Mouse (Mus musculus) small intestine, adult 2 months (tissue): ENCODE measurements around the gene Negr1. TPM values are rescaled to one million over a fixed set of nuclear protein-coding genes. Genes with fewer than 3 reads are reported as not detected.

Source experiments
- H3K27ac ChIP-seq: fragments of 200-500 bp; 2 replicates; pipeline ENCODE4 v1.5.1; 2012; ENCODE audit warnings: low read depth, low read length, control low read depth, inconsistent platforms; ENCODE audit not compliant: insufficient read depth
- H3K27me3 ChIP-seq: fragments of 200-500 bp; 2 replicates; pipeline ENCODE4 v1.6.1; 2012; ENCODE audit warnings: mild to moderate bottlenecking, moderate library complexity, low read length, inconsistent platforms; ENCODE audit not compliant: control insufficient read depth, insufficient read depth
- H3K36me3 ChIP-seq: fragments of 200-500 bp; 2 replicates; pipeline ENCODE4 v1.6.1; 2012; ENCODE audit warnings: mild to moderate bottlenecking, low read length, control low read depth, inconsistent platforms; ENCODE audit not compliant: control insufficient read depth, insufficient read depth
- H3K4me1 ChIP-seq: fragments of 200-500 bp; 2 replicates; pipeline ENCODE4 v1.6.1; 2012; ENCODE audit warnings: low read length, inconsistent platforms, mixed read lengths; ENCODE audit not compliant: control insufficient read depth, insufficient read depth, insufficient read length
- H3K4me3 ChIP-seq: fragments of 200-500 bp; 2 replicates; pipeline ENCODE4 v1.5.1; 2012; ENCODE audit warnings: low read depth, mild to moderate bottlenecking, control low read depth, inconsistent platforms, low read length, moderate library complexity
- CTCF ChIP-seq: fragments of 200-500 bp; IDR thresholded peaks from 2 replicates; pipeline ENCODE4 v1.5.1; 2012; ENCODE audit warnings: low read depth, mild to moderate bottlenecking, control low read depth, inconsistent platforms, low read length, moderate library complexity, mixed read lengths; ENCODE audit not compliant: insufficient replicate concordance, insufficient read length; ENCODE audit errors: extremely low read depth
- POLR2A ChIP-seq: fragments of 200-500 bp; IDR thresholded peaks from 2 replicates; pipeline ENCODE4 v1.6.1; 2012; ENCODE audit warnings: low read depth, mild to moderate bottlenecking, control low read depth, inconsistent platforms, low read length, moderate library complexity
- WGBS: fragments of 180-500 bp; shearing (Covaris S2); methylation state at CpG from one replicate; pipeline ENCODE4 v1.1.7; 2018; 5-methylcytosine and 5-hydroxymethylcytosine counted together
- polyA plus RNA-seq: library from polyadenylated mRNA; depleted of rRNA; stranded (reverse); fragments of >200 nt; gene quantifications from 2 replicates; pipeline ENCODE4 v1.2.3, GENCODE M21; 2012

Gene Negr1
- polyA plus RNA-seq, 1 experiment = 0.35 TPM

DNA sequence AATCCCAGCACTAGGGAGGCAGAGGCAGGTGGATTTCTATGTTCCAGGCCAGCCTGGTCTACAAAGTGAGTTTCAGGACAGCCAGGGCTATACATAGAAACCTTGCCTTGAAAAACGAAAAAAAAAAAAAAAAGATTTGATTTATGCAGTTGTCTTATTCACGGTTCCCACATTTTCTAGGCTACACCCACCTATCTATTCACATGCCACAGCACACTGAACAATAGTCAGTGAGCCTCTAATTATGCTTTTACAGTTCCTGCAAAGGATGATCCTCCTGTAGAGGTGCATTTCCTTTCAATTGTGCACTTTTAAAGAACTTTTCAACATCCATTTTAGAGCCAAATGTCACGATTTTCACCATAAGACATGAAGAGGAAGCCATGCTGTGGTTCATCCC lies 177.9 kb downstream of the Negr1 start:
- no peak for TF ChIP-seq CTCF
- TF ChIP-seq POLR2A = no peak
- no peak overlapping the region for H3K27ac ChIP-seq
- no peaks in the 10 kb centered on the region for H3K27me3 ChIP-seq
- 68% methylated on average over 3 of the region's 3 CpGs for WGBS
- no peaks in the 10 kb centered on the region for H3K36me3 ChIP-seq
- no peak overlapping the region for H3K4me3 ChIP-seq
- H3K4me1 ChIP-seq = no peaks in the 10 kb centered on the region

DNA sequence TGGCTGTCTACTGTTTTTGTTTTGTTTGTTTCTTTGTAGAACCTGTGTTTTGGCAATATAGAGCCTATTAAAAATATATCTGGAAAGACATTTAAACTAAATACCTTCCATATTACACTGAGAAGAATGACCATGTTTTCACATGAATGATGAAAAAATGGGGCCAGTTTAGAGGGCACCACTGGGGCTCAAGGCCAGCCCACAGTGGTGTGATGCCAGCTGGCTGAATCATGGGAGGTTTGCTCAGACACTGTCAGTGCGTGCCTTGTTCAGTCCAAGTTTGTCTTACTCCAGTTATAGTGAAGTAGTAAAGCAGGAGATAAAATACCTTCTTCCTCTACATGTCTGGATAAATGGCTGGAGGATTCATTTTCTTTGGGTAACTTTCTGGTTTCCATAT lies 181.7 kb downstream of the Negr1 start:
- Histone ChIP-seq H3K4me3 (no peak overlapping the region), H3K27me3 (no peaks in the 10 kb centered on the region), H3K36me3 (no peaks in the 10 kb centered on the region), H3K27ac (no peak overlapping the region), H3K4me1 (no peaks in the 10 kb centered on the region)
- 76% methylated on average over 1 of the region's 1 CpGs for WGBS
- TF ChIP-seq POLR2A = no peak
- no peak for TF ChIP-seq CTCF

DNA sequence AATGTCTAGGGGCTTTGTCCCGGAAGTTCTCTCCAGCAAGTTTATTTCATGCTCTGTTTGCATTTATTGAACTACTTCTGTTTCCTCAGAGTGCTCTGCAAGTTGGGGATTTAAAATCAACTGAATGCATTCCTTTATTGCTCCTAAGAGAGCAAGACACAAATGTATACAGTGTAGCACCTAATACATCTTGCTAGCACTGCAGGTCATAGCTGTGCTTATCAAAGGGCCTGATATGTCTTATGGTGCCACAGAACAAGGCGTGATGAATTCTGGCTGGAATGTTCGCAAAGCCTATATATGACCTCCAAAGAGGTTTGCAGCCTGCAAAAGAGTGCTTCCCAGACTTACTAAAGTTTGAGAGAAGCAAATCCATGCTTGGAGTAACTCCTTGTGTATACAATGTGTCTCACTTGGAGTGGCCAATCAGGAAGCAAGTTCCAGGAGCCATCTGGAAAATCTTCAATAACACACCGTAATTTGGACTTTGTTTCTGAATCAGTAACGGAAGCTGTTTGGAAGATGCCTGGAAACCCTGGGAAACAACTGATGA lies 183.7 kb downstream of the Negr1 start:
- WGBS = 61% methylated on average over 5 of the region's 5 CpGs
- TF ChIP-seq POLR2A = no peak
- Histone ChIP-seq H3K27me3 (no peaks in the 10 kb centered on the region), H3K4me1 (no peaks in the 10 kb centered on the region), H3K36me3 (no peaks in the 10 kb centered on the region), H3K27ac (no peak overlapping the region), H3K4me3 (no peak overlapping the region)

DNA sequence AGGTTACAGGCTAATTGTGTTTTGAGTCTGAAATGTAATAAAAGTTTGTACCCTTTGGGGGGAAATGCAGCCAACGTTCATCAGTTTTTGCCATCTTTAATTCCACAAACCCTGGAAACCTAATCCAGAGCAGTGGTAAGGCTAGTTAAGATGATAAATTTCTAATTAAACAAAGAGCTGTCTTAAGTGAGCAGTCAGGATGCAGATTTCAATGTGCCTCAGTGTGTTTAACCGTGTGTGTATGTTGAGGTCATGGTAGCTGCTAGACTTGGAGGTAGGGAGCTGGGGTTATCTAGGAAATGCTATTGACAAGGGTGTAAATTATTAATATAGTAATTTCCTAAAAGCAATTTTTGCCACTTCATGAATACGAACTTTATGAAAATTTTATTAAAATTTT lies 185.9 kb downstream of the Negr1 start:
- TF ChIP-seq POLR2A = no peak
- Histone ChIP-seq H3K4me1 (no peaks in the 10 kb centered on the region), H3K4me3 (no peak overlapping the region), H3K36me3 (no peaks in the 10 kb centered on the region), H3K27ac (no peak overlapping the region), H3K27me3 (no peaks in the 10 kb centered on the region)
- WGBS = 76% methylated on average over 3 of the region's 3 CpGs

DNA sequence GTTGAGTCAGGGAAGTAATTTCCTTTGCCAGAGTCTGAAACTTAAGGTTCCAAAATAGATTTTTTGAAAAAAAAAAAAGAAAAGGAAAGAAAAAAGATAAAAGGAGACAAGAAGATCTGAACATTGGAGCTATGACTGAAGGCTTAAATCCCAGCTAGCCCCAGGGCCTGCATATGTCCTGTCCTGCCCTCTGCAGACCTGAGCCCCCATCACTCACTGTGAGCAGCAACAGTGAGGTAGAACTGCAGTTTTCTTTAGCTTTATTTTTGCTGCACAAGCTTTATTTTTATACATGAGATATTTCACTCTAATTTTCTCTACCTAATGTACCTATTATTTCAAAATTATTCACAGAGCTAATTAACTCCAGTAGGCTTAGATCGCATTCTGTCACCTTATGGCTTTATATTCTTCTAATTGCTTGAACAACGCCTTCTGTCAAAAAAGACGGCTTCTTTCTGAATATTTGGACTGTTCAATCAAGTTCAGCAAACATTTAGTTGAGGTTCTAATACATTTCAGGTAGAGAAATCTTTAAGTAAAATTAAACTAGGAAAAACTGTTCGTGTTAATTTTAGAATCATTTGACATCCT lies 192.3 kb downstream of the Negr1 start:
- H3K27ac ChIP-seq = no peak overlapping the region
- H3K27me3 ChIP-seq = no peaks in the 10 kb centered on the region
- H3K36me3 ChIP-seq = no peaks in the 10 kb centered on the region
- no peaks in the 10 kb centered on the region for H3K4me1 ChIP-seq
- H3K4me3 ChIP-seq = no peak overlapping the region
- WGBS = 83% methylated on average over 4 of the region's 4 CpGs
- TF ChIP-seq CTCF (no peak), POLR2A (no peak)

DNA sequence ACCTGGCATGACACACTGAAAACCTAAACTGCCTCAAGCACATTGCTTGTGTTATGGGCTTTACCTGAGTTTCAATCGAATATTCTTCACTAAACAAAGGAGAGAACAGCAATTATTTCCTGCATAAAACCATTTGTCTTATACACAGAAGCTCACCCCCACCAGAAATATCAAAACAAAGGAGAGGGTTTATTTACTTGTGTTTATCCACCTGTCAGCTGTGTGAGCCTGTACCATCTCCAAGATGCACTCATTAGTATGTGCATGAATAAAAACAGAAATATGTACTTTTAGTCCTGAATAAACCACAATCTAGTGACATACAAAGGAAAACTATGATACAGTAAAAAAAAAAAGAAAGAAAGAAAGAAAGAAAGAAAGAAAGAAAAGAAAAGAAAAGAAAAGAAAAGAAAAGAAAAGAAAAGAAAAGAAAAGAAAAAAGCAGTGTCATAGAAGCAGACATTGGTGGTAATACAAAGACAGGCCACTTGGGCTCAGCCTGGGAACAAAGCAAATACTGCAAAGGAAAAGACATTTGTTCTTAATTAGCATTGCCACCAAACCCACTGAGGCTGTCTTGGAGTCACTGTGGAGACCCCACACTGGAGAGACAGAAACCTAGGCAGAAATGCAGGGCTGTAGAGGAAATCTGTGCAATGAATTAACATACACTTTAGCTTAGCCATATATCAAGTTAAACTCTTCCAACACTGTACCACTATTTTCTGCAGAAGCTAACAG lies 193.4 kb downstream of the Negr1 start:
- Histone ChIP-seq H3K4me3 (no peak overlapping the region), H3K4me1 (no peaks in the 10 kb centered on the region), H3K27ac (no peak overlapping the region), H3K36me3 (no peaks in the 10 kb centered on the region), H3K27me3 (no peaks in the 10 kb centered on the region)
- TF ChIP-seq POLR2A (no peak), CTCF (no peak)
- 48% methylated on average over 1 of the region's 1 CpGs for WGBS

DNA sequence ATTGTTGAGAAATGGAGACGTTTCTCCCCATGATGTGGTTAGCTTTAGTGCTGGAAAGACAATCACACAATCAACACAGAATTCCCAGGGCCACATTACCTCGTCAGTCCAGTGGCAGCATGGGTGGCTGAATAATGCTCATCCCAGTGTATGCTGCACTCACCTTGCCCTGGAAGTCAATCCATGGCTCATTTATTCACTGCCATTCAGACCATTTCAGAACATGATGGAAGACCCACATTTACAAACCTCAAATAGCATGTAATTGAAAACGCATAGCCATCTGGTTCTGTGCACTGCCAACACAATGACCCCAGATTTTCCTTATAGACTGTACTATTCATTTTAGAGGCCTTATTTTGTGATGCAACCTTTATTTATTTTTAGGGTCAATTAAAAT lies 203.4 kb downstream of the Negr1 start:
- Histone ChIP-seq H3K27me3 (no peaks in the 10 kb centered on the region), H3K27ac (no peak overlapping the region), H3K36me3 (no peaks in the 10 kb centered on the region), H3K4me1 (no peaks in the 10 kb centered on the region), H3K4me3 (no peak overlapping the region)
- WGBS = 57% methylated on average over 3 of the region's 3 CpGs
- TF ChIP-seq POLR2A = no peak
- TF ChIP-seq CTCF = no peak
